Mouse (Mus musculus): ENCODE measurements around the gene Trmt10b. TPM values are rescaled to one million over a fixed set of nuclear protein-coding genes. Genes with fewer than 3 reads are reported as not detected.

The Trmt10b gene
- polyA plus RNA-seq, 1 experiment from 2014 or later = 18.1 TPM

DNA sequence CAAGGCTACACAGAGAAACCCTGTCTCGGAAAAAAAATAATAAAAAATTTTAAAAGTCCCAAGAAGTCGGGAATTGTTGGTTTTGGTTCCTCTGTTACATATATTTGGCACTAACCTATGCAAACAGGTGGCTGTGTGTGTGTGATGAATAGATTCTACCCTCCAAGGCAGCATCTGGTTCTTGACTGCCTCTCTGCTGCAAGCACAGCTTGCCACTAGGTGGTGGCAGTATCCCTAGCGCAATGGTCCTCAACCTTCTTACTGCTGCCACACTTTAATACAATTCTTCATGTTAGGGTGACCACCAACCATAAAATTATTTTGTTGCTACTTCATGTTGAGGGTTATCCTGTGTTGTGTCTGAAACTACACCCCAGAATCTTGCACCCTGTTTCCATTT, 10.6 kb upstream of the Trmt10b start:
- no peak overlapping the region for H3K4me2 ChIP-seq
- H3K27ac ChIP-seq = no peak overlapping the region
- 48% methylated on average over 3 of the region's 3 CpGs for WGBS
- no peak overlapping the region for H3K4me3 ChIP-seq (replicated peaks)
- ATAC-seq (replicated peaks; ENCODE audit: low FRiP score) = no peak
- H3K9ac ChIP-seq = no peak overlapping the region
- no peaks in the 10 kb centered on the region for H3K9me3 ChIP-seq (replicated peaks)
- no peaks in the 10 kb centered on the region for H3K27me3 ChIP-seq
- H3K4me1 ChIP-seq = peaks cover 9% of the 10 kb centered on the region
- no peaks in the 10 kb centered on the region for H3K36me3 ChIP-seq

DNA sequence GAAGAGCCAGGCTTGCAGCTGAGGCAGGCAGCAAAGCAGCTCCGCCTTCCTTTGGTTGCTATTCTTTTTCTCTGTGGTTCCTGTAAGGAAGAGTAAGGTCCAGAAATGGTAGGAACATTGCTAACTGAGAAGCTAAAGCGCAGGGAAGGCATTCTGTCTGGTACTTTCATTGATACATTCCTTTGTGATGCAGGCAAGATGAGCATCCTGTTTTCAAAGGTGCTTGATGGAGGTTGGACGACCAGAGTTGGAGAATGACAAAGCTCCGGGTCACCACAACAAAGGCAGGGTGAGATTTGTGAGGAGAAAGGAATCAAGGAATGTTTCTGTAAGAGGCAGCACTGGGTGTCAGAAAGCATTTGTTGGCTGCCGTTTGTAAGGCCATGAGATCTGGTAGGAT, 9.0 kb upstream of the Trmt10b start:
- Histone ChIP-seq H3K9me3 (replicated peaks) (no peaks in the 10 kb centered on the region), H3K4me2 (no peak overlapping the region), H3K4me1 (peaks cover 9% of the 10 kb centered on the region), H3K27me3 (no peaks in the 10 kb centered on the region), H3K9ac (no peak overlapping the region), H3K36me3 (no peaks in the 10 kb centered on the region), H3K4me3 (replicated peaks) (no peak overlapping the region), H3K27ac (no peak overlapping the region)
- ATAC-seq (replicated peaks; ENCODE audit: low FRiP score) = no peak
- WGBS = 86% methylated on average over 5 of the region's 5 CpGs

DNA sequence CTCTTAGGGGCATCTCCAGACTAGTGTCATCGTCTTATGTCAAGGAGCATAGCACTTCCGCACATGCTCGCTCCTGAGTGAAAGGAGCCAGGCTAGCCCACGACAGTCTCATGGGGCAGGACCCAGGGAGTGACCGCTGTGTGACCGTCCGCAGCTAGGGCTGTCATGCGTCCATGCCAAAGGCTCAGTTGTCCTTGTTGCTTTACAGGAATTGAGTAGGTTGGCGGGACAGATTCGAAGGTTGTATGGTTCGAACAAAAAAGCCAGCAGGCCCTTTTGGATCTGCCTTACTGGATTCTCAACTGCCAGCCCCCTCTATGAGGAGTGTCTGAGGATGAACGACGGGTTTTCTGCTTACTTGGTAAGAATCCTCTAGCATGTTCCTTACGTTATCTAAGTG, 8.6 kb downstream of the Trmt10b start:
- H3K4me2 ChIP-seq = no peak overlapping the region
- no peak overlapping the region for H3K4me3 ChIP-seq (replicated peaks)
- no peak overlapping the region for H3K27ac ChIP-seq
- no peaks in the 10 kb centered on the region for H3K27me3 ChIP-seq
- peaks cover 82% of the 10 kb centered on the region for H3K36me3 ChIP-seq
- ATAC-seq (replicated peaks; ENCODE audit: low FRiP score) = no peak
- H3K4me1 ChIP-seq = no peaks in the 10 kb centered on the region
- no peak overlapping the region for H3K9ac ChIP-seq
- 93% methylated on average over 14 of the region's 14 CpGs for WGBS
- no peaks in the 10 kb centered on the region for H3K9me3 ChIP-seq (replicated peaks)

DNA sequence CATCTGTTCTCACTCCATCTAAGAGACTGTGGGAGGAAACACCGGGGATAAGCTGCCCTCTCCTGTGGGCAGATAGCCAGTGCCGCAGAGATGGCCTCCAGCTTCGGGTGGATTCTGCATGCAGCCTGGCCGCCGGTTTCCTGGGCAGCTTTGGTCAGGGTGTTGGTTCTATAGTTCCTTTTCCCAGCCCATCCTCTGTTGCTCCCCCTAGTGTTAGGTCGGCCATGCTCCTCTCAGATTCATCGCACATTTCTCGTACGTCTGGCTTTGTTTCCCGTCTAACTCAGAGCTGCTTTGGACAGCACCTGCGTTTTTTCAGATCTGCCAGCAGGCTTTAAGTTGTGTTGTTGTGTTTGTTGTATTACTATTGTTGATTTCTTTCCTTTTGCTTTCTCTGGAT, 11.1 kb downstream of the Trmt10b start:
- no peaks in the 10 kb centered on the region for H3K4me1 ChIP-seq
- no peak for ATAC-seq (replicated peaks; ENCODE audit: low FRiP score)
- no peak overlapping the region for H3K9ac ChIP-seq
- H3K36me3 ChIP-seq = peaks cover 75% of the 10 kb centered on the region
- no peaks in the 10 kb centered on the region for H3K27me3 ChIP-seq
- no peak overlapping the region for H3K4me3 ChIP-seq (replicated peaks)
- no peak overlapping the region for H3K4me2 ChIP-seq
- H3K27ac ChIP-seq = no peak overlapping the region
- 40% methylated on average over 11 of the region's 11 CpGs for WGBS
- no peaks in the 10 kb centered on the region for H3K9me3 ChIP-seq (replicated peaks)

DNA sequence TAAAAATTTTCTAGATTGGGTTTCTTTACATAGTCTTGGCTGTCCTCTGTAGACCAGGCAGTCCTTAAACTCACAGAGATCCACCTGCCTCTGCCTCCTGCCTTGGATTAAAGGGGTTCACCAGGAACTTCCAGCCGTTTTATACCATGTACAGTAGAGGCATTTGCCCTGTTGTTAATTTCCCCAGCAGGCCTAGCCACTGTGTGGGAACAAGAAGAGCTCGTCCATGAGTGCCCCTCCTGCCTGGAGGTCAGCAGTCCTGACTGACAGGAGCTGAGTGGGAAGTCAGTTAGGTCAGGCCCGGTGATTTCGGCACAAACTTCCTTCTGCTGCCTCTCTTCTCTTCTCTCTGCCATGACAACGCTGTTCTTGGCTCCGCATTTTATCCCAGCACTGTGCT, 11.7 kb downstream of the Trmt10b start:
- 85% methylated on average over 6 of the region's 6 CpGs for WGBS
- Histone ChIP-seq H3K4me3 (replicated peaks) (no peak overlapping the region), H3K4me1 (no peaks in the 10 kb centered on the region), H3K27ac (no peak overlapping the region), H3K36me3 (peaks cover 73% of the 10 kb centered on the region), H3K27me3 (no peaks in the 10 kb centered on the region), H3K4me2 (no peak overlapping the region), H3K9me3 (replicated peaks) (no peaks in the 10 kb centered on the region), H3K9ac (no peak overlapping the region)
- ATAC-seq (replicated peaks; ENCODE audit: low FRiP score) = no peak

DNA sequence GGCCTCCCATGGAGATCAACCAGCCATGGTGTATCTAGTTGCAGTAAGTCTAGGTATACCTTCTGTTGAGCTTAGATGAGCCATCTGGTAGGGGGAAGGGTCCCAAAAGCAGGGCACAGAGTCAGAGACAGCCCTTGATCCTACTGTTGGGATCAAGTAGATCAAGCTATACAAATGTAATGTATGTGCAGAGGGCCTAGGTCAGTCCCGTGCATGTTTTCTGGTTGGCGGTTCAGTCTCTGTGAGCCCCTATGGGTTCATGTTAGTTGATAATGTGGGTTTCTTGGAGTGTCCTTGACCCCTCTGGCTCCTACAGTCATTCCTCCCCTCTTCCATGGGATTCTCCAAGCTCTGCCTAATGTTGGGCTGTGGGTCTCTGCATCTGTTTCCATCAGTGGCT, 14.1 kb downstream of the Trmt10b start:
- no peak overlapping the region for H3K27ac ChIP-seq
- H3K4me1 ChIP-seq = no peaks in the 10 kb centered on the region
- WGBS = 97% methylated on average over 2 of the region's 2 CpGs
- H3K4me3 ChIP-seq (replicated peaks) = no peak overlapping the region
- H3K36me3 ChIP-seq = peaks cover 70% of the 10 kb centered on the region
- no peak overlapping the region for H3K4me2 ChIP-seq
- no peak for ATAC-seq (replicated peaks; ENCODE audit: low FRiP score)
- H3K9ac ChIP-seq = no peak overlapping the region
- H3K9me3 ChIP-seq (replicated peaks) = no peaks in the 10 kb centered on the region
- no peaks in the 10 kb centered on the region for H3K27me3 ChIP-seq

DNA sequence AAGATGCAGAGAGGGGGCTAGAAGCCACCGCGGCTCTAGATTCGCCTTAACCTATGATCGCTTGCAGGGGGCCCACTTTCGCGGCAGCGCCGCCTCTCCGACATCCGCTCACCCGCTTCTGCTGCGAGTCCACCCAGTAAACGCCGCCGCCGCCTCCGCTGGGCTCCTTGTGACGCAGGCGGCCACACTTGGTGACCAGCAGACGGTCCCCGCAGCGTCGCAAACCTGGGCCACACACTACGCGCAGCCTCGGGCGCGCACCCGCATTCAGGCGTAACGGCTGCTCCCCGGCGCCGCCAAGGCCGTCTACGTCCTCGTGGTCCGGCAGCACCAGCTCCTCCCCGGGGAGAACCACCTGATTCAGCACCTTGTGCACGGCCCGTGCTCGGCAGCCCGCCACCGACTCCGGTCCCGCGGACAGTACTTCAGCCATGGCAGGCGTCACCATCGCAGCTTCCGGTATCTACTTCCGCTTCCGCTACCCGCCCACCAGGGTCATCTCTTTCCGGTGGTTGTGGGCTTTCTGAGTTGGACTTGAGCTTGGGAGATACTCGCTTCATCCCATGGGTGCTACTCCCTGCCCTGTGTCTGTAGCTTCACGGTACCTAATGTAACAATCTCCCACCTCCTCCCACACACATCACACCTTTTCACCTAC, 23.4 kb downstream of the Trmt10b start:
- peak; percentile 88 for ATAC-seq (replicated peaks; ENCODE audit: low FRiP score)
- H3K4me2 ChIP-seq = peak overlapping the region; percentile 67
- peaks cover 16% of the 10 kb centered on the region for H3K4me1 ChIP-seq
- peak overlapping the region; percentile 90 for H3K4me3 ChIP-seq (replicated peaks)
- WGBS = under 1% methylated on average over 54 of the region's 56 CpGs
- H3K27ac ChIP-seq = peak overlapping the region; percentile 95
- peaks cover 27% of the 10 kb centered on the region for H3K27me3 ChIP-seq
- peak overlapping the region; percentile 88 for H3K9ac ChIP-seq
- H3K9me3 ChIP-seq (replicated peaks) = no peaks in the 10 kb centered on the region
- peaks cover 32% of the 10 kb centered on the region for H3K36me3 ChIP-seq

DNA sequence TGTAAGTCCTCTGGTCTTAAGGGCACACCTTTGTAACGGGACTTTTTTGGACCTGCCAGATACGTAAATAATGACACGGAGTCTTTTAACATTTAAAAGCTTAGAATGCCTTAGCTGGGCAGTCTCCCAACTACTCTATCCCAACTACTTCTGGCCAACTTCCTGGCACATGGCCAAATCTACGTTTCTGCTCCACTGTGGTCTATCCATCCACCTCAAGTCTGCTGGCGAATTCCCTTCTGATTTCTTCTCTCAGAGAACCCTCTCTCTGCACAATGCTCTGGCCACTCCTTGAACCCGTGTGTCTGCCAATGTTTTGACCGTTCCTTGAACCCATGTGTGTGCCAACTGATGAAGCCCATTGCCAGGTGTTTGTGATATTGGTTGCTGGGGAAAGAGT, 34.2 kb downstream of the Trmt10b start:
- no peak overlapping the region for H3K4me2 ChIP-seq
- H3K9ac ChIP-seq = no peak overlapping the region
- no peak for ATAC-seq (replicated peaks; ENCODE audit: low FRiP score)
- no peaks in the 10 kb centered on the region for H3K9me3 ChIP-seq (replicated peaks)
- H3K4me3 ChIP-seq (replicated peaks) = no peak overlapping the region
- H3K27me3 ChIP-seq = no peaks in the 10 kb centered on the region
- no peaks in the 10 kb centered on the region for H3K36me3 ChIP-seq
- H3K27ac ChIP-seq = no peak overlapping the region
- 78% methylated on average over 7 of the region's 7 CpGs for WGBS
- no peaks in the 10 kb centered on the region for H3K4me1 ChIP-seq

DNA sequence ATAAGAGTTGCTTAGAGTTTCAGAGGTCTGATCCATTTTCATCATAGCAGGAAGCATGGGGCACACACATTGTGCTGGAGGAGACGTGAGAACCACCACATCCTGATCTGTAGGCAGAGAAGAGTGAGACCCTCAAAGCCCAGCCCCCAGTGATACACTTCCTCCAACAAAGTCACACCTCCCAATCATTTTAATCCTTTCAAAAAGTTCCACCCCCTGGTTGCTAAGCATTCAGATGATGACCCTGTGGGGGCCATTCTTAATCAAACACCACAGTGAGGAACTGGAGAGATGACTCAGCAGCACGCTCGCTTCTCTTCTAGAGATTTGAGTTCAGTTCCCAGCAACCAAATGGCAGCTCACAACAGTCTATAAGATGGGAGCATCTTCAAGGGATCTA, 35.5 kb downstream of the Trmt10b start:
- Histone ChIP-seq H3K27ac (no peak overlapping the region), H3K36me3 (no peaks in the 10 kb centered on the region), H3K4me1 (no peaks in the 10 kb centered on the region), H3K27me3 (0 out of 2 replicates have a peak, but pooled peaks cover 4% of the 10 kb centered on the region), H3K9ac (no peak overlapping the region), H3K9me3 (replicated peaks) (no peaks in the 10 kb centered on the region), H3K4me2 (no peak overlapping the region), H3K4me3 (replicated peaks) (no peak overlapping the region)
- WGBS = 66% methylated on average over 3 of the region's 3 CpGs
- ATAC-seq (replicated peaks; ENCODE audit: low FRiP score) = no peak

DNA sequence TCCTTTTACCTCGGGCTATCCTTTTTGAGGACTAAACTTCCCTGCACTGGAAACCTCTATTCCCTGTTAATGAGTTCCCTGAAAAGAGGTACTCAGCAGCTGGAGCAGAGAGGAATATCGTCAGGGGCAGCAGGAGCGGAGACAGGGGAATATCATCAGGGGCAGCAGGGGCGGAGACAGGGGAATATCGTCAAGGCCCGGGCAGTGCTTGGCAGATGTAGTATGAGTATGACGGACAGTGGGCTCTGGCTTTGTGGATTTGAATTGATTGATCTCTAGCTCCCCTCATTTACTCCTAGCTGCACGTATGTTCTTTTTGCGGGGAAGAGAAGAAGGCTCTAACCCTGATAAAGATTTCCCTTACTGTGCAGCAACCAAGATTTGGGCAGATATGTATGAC, 44.3 kb downstream of the Trmt10b start:
- H3K4me1 ChIP-seq = peaks cover 20% of the 10 kb centered on the region
- 66% methylated on average over 9 of the region's 9 CpGs for WGBS
- H3K27ac ChIP-seq = peak overlapping the region; percentile 97
- 0 out of 2 replicates have a peak, but pooled peaks cover 4% of the 10 kb centered on the region for H3K27me3 ChIP-seq
- peak overlapping the region; percentile 83 for H3K4me3 ChIP-seq (replicated peaks)
- H3K9me3 ChIP-seq (replicated peaks) = no peaks in the 10 kb centered on the region
- ATAC-seq (replicated peaks; ENCODE audit: low FRiP score) = no peak
- peak overlapping the region; percentile 93; the same call in 1 of the 2 replicates for H3K9ac ChIP-seq
- peak overlapping the region; percentile 69 for H3K4me2 ChIP-seq
- H3K36me3 ChIP-seq = peaks cover 6% of the 10 kb centered on the region; the same call in 1 of the 2 replicates

DNA sequence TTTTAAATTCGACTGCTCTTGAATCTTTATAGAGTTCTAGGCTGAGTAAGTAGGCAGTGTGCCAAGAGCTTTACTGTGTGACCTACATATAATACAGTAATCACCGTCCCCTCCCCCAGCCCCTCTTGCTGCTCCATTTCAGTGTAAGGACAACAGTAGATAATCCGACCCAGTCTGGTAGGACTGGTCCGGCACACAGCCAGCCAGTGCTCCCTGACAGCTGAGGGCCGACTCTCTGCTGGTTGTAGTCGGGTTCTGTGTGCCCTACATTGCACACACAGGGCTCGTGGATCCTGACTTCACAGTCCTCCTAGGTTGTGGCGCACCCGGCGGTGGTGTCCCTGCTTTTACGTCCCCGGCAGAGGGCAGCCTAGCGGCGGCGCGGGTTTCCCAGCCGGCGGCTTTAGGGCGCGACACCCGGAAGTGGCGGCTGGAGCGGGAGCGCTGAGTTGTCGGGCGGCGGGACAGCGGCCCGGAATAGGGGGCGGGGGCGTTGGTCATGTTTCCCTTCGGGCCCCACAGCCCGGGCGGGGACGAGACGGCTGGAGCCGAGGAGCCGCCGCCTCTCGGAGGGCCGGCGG, 44.8 kb downstream of the Trmt10b start, which contains the start of gene Dcaf10:
TSS of gene Dcaf10 (plus strand) at position 433 of the 581 bp plus-strand sequence.
- Histone ChIP-seq H3K9ac (peak within 1 kb of the TSS; percentile 93), H3K27me3 (0 out of 2 replicates have a peak, but pooled peaks cover under 1% of the 10 kb centered on the region), H3K4me1 (peaks cover 21% of the 10 kb centered on the region), H3K36me3 (peaks cover 7% of the 10 kb centered on the region; the same call in 1 of the 2 replicates), H3K4me2 (peak within 1 kb of the TSS; percentile 69), H3K9me3 (replicated peaks) (no peaks in the 10 kb centered on the region), H3K27ac (peak within 1 kb of the TSS; percentile 97), H3K4me3 (replicated peaks) (peak within 1 kb of the TSS; percentile 83)
- WGBS = under 1% methylated on average over 32 of the region's 42 CpGs
- peak; percentile 95 for ATAC-seq (replicated peaks; ENCODE audit: low FRiP score)

DNA sequence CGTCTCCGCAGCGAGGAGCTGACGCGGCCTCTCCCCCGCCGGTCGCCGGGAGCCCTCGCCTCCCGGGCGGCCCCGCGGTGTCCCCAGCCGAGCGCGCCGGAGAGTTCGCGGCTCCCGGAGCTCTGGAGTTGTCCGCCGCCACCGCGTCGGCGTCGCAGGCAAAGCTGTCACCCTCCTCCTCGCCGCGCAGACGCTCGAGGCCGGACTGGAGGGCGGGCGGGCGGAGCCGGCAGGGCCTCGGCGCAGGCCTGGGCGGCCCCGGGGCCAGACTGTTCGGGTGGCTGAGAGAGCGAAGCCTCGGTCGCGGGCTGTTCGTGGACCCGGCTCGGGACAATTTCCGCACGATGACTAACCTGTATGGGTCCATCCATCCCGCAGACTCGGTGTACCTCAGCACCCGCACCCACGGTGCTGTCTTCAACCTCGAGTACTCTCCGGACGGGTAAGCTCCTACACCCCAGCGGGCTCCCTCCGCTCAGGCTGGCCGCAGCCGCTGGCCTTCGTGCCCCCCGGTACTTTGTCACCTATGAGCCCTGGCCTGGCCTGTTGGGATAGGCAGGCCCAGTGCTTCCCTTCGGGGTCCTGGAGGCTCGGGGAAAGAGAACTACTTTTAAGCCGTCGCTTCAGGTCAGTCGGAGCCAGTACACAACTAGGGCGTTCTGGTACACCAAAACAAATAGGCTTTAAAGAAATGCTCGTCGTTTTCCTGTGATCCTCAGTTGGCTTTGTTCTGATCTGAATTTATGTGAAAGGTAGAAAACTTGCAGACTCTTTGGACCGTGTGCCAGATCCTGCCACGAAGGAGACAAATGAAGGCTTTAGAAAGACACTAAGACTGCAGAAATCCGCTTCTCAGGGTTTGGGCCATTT, 45.6 kb downstream of the Trmt10b start, which contains the start of gene Exosc3:
TSS of gene Exosc3 (minus strand) at position 447 of the 870 bp plus-strand sequence.
- H3K4me3 ChIP-seq (replicated peaks) = peak within 1 kb of the TSS; percentile 83
- H3K4me2 ChIP-seq = peak within 1 kb of the TSS; percentile 69
- no peaks in the 10 kb centered on the region for H3K27me3 ChIP-seq
- H3K4me1 ChIP-seq = peaks cover 21% of the 10 kb centered on the region
- H3K9me3 ChIP-seq (replicated peaks) = no peaks in the 10 kb centered on the region
- H3K36me3 ChIP-seq = peaks cover 13% of the 10 kb centered on the region
- peak within 1 kb of the TSS; percentile 93 for H3K9ac ChIP-seq
- peak within 1 kb of the TSS; percentile 97 for H3K27ac ChIP-seq
- under 1% methylated on average over 76 of the region's 76 CpGs for WGBS
- peak; percentile 90 for ATAC-seq (replicated peaks; ENCODE audit: low FRiP score)

Data from kidney, embryonic 15.5 days (tissue).